Mouse (Mus musculus) adrenal gland, postnatal 14 days (tissue): ENCODE measurements around the gene Pomgnt2. TPM values are rescaled to one million over a fixed set of nuclear protein-coding genes. Genes with fewer than 3 reads are reported as not detected.
"Not testable (repeated sequence)": the region's sequence is repeated elsewhere in the genome, so short reads cannot be mapped to it uniquely, and the experiment has no call there.

Source experiments
- DNase-seq: peaks from one replicate; pipeline ENCODE4 v3.0.0; 2021; ENCODE audit warnings: mixed read lengths
- long read RNA-seq, 2 experiments: library from polyadenylated mRNA; stranded (forward); transcript quantifications; one replicate each; pipeline ENCODE4 v2.0.0; 2021
- total RNA-seq: library from RNA; stranded (reverse); gene quantifications from 2 replicates; pipeline ENCODE4 v1.2.3, GENCODE M21; 2021

Gene Pomgnt2
- total RNA-seq, result 12.6 and 15.7 TPM in 2 replicates
- long read RNA-seq, experiment 1, transcript Pomgnt2-201 (2 exons, 2,365 nt), result major isoform, 26 of 36 reads
- long read RNA-seq, experiment 1, partial matches to known transcripts, result 0 of 36 reads
- long read RNA-seq, experiment 1, other reads (novel, unspliced or antisense), result 6 of 36 reads
- long read RNA-seq, experiment 2, transcript Pomgnt2-201 (2 exons, 2,365 nt), result major isoform, 18 of 24 reads
- long read RNA-seq, experiment 2, partial matches to known transcripts, result 1 of 24 reads
- long read RNA-seq, experiment 2, other reads (novel, unspliced or antisense), result 3 of 24 reads

DNA sequence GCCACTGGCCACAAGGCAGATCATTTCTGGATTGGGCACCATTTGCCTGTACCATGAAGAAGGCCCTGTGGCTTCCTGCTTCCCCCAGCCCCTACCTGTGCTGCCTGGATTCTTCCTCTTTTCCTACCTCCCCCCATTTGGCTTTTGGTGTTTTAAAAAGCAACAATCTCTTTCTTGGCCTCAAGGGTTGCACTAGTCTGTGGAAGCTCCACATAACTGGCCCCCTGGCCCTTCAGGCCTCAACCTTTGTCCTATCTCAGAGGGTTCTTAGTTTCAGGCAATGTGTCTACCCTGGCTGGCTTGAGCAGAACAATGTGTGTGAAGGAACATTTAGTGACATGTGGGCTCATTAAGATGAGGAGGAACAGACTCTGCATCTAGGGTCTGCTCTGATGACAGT lies at the start of gene Pomgnt2:
Gene Pomgnt2, minus strand, starts transcription at position 101 of the 400 bp plus-strand sequence.
- no peak for DNase-seq

DNA sequence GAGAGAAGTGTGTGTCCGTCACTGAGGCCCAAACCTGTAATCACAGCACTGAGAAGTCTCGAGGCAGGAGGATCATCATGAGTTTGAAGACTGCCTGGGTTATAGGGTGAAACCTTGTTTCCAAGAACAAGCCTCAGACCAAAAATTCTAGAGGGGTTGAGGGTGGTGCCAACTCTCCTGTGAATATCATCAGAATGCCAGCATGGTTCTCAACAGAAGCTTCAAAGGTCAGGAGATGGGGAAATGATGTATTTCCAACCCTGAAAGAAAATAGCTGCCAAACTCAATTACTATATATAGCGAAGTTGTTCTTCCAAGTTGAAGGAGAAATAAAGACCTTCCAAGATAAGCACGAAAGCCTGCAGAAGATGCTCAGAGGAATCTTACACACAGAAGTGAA lies 42.9 kb upstream of the Pomgnt2 start:
- DNase-seq, result no peak

DNA sequence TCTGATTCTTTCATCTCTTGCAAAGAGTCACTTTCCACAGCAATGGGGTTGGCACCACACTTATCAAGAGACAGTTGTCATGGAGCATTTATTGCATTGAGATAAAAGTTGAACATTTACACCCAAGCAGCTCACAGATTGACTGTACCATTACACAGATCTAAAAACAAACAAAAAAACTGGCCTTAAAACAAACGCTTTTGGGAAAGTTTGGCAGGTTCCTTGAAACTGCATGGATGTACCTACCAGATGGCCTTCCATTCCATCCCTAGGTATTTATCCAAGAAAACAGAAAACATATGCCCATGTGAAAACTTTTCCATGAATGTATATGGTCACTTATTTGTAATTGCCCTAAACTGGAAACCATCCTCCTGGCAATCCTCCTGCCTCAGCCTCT lies 41.7 kb upstream of the Pomgnt2 start:
- no peak for DNase-seq

DNA sequence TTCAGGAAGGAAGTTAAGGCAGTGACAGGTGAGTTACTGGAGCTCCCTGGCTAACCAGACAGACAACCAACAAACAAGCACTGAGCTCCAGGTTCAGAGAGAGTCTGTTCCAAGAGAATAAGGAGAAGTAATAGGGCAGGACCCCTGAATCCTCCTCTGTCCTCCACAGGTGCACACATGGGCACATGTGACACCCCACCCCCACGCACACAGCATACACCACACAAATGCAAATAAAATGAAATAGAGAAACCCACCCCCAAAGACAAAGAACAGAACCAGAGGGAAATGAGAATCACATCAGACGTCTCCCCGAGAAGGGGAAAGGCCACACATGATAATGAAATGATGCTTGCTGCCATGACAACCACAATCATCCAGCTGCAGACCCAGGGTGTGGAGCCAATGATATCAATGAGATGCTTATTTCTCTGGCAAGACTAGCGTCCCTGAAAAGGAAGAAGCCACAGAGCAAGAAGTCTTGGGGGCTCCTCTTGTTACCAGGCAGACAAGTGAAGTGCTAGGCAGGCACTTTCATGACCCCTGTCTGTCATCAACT lies 39.7 kb upstream of the Pomgnt2 start:
- no peak for DNase-seq

DNA sequence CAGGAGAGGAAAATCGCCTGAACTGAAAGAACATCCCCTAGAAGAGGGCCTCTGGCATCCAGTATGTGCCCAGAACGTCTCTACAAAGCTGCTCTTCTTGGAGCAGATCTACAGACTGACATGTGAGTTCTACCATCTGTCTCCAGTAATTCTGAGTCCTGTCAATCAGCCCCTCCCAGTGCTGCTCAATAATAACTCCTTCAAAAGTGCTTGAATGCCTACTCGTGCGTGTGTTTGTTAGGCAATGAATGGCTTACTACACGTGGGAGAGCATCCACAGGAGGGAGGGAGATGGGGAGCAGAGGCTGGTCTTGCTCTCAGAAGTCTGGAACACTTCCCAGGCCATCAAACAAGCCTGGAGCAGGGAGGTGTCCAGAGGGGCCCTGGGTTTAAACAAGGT lies 38.9 kb upstream of the Pomgnt2 start:
- DNase-seq, result no peak

DNA sequence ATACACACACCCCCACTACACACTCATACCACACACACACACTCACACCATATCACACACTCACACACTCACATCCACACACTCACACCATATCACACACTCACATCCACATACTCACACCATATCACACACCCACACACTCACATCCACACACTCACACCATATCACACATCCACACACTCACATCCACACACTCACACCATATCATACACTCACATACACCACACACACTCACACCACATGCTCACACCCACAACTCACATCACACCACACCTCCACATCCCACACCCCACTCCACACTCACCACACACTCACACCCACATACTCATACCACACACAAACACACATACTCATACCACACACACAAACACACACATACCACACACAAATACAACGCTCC lies 38.0 kb upstream of the Pomgnt2 start:
- no peak for DNase-seq

DNA sequence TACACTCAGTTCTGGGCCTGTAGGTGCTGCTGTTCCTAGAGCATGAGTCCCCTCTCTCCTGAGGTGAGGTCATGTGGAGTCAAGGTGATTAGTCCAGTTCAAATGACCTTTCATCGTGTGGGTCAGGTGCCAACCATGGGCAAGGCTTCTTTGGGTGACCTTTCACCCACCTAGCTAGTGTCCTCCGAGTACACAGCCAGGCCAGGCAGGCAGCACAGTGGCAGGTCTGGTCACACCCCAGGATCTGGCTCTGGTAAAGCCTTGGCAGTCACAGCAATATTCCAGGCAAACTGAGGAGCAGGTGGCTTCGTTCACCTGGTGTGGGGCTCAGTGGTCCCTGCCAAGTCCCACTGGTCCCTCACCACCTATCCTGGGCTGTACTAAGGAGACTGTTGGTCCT lies 35.2 kb upstream of the Pomgnt2 start:
- DNase-seq, result peak; percentile 65

DNA sequence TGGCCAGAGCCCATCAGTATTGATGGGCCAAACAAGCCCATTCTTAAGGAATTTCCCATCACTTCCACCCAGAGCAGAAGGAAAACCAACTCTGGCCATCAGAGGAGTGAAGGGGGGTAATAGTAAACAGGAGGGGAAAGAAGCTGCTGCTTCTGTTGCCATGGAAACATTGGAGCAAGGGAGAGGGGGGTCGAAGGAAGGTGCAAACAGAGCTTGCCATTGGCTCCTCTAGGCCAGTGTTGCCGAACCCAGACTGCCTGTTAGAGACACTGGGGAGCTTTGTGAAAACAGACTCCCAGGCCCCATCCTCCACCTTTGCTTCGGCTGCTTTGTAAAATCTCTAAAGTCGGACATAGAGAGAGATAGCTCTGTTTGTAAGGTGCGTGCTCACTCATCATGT lies 33.8 kb upstream of the Pomgnt2 start:
- DNase-seq, result no peak

DNA sequence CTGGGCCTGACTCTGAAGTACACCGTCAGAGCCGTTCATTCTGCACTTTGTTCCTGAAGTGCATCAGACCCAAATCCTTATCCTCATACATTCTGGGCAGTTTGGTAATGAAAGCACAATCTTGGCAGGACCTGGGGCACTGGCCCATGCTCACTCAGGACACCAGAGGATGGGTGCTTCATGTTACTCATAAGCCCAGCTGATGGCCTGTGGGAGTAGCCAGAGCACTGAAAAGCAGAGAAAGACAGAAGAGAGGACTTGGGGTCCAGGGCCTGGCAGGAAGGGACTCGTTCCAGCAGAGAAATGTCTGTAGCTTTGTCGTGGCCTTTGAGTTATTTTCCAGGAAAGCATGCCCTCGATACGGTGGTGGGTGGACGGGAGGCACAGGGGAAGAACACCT lies 32.9 kb upstream of the Pomgnt2 start:
- DNase-seq, result peak; percentile 5

DNA sequence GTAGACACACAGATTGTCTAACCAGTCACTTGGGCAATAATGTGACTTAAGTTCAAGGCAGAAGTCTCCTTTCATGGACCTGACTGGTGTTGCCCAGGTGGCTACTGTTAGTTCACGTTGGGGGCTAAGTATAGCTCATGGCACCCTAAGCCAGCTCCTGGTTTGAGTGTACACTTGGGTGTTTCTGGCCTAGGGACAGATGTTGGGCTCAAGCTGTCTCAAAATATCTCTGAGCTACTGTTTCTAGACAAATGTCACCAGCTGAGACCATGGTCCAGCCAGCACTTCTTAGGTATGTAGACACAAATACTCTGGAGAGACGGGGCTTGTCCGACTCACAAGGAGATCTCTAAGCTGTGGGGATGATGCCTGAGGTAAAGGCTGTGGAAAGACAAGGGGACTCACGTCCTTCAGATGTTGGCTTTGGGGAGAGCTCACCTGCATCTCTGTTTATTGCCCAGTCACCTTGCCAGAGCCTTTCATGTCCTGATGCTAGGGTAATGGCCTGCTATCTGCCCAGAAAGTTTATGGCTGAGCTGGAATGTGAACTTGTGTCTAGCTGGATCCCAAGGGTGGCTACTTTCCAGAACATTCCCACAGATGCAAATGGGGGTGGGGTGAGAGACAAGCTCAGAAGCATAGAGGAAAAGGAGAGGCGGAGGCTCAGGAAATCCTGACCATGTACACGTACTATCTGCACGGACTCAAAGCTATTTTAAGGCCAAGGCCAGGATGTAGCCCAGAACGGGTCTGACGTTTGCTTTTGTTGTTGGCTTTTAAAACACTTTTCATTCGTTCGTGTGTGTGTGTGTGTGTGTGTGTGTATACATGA lies 31.2 kb upstream of the Pomgnt2 start:
- DNase-seq, result peak; percentile 82

DNA sequence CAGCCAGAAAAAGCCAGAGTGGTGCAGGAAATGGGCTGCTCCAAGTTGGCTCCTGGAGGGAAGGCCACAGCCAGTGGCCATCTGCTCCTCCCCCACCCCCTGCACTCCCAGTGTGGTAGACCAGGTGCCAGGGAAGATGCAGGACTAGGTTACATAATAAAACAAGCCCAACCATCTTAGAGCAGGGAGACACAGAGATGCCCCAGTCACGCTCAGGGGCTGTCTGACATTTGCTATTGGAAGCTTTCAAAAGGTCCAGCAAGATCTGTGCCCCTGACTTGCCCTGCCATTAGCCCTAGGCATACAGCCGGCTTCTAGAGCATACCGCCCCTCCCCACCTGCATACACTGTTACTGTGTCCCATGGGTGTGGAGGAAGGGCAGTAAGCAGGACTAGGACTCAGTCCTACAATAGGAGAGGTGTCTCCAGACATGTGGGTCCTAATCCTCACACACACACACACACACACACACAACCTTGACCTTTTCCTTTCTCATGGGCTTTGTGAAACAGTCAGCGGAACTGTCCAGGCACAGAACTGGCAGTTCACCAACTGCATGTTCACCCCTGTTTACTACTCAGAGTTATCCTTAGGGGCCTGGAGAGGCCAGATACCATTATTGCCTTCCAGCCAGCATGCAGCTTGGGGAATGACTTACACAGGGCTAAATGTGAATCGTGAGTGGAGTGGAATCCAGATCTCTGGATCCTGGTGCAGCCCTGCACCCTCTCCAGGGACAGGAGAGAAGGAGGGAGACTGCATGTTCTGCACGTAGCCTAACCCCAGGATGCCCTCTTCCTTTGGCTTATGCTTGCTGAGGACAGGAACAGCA lies 30.4 kb upstream of the Pomgnt2 start:
- DNase-seq, result peak; percentile 87

DNA sequence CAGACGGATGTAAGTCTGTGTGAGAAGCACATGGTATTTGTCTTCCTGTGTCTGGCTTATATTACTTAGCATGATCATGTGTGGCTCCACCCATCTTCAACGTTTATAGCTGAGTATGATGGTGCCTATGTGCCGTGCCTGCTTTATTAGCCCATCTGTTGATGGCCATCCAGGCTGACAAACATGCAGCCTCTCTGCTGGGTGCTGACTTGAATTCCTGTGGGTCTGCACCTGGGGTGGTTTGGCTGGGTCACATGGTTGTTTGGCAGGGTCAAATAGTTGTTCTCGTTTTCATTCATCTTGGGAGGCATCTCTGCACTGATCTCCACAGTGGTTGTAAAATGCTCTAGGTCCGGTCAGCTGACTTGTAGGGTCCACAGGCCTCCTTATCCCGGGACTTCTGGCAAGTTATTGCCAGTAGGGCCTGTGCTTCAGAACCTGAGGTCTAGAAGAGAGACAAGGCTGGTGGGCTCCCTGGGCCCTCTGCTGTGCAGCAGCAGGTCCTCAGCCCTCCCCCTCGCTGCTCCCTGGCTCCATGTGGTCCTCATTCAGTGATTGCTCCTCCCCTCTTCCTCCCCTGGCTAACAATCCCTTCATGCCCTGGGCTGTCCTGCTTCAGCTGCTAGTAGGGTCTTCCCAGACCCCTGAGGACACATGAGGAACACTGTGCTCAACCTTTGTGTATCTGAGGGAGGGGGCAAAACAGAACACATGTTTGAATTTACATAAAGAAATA lies 29.1 kb upstream of the Pomgnt2 start:
- no peak for DNase-seq

DNA sequence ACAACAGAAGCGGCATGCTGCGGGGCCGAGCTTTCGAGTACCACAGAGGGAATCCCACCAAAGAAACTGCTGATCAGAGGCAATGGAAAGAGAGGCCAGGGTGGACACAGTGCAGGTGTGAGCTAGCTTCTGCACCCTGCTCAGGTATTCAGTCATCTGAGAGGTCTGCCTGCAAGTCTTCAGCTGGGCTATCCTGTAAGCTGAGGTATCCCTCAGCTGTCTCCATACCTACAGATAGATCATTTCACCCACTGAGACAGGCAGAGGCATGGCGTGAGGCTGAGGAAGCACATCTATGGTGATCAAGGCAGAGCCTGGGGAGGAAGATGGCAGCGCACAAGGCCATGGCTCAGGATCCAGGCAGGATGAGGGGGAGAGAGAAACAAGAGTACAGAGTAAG lies 27.5 kb upstream of the Pomgnt2 start:
- DNase-seq, result no peak

DNA sequence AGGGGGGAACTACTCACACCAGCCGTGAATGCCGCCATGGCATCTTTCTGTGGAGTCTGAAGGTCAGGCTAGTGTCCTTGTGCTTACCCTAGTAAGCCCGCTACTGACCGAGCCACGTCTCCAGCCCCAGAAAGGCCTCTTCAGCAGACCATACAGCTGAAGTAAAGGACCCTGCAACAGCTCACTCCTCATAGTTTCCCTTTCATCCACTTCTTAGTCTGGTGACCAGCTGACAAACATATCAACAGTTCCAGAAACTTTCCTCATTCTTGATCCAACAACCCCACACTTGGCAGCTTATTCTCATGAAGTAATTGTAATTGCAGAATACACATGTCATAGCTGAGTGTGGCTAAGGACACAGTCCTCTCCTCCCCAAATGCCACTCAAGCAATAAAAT lies 27.0 kb upstream of the Pomgnt2 start:
- peak; percentile 28 for DNase-seq

DNA sequence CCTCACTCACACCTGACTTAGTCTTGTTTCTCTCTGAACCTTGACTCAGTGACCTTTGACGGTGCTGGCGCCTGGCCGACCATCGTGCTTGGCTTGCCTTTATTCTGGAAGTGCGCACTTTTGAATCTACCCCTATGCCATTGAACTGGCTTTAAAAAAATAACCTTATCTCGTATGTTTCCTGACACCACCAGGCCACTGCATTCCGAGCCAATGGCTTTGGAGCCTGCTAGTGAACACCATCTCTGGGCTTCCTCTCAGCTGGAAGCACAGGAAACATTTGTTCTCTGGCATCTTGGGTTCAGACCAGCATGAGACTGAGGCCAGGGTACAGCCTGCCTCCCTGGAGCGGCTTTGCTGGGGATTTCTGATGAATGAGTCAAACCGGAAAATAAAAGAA lies 25.9 kb upstream of the Pomgnt2 start:
- DNase-seq, result peak; percentile 89

DNA sequence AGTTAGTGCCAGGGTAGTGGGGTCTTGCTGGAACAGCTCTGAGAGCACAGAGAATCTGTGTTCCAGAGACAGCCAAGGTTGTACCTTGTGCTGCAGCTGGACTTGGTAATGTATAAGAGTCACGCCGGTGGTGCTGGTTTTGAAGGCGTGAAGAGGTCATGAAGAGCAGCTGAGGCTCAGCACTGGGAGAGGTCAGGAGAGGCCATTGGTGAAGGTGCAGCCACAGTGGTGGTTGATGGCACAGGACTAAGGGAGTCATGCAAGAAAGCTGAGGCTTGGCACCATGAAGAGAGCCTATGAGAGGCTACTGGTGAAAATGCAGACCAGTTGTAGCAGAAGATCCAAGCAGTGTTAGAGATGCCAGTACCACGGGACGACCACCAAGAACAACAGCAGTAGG lies 24.7 kb upstream of the Pomgnt2 start:
- no peak for DNase-seq

DNA sequence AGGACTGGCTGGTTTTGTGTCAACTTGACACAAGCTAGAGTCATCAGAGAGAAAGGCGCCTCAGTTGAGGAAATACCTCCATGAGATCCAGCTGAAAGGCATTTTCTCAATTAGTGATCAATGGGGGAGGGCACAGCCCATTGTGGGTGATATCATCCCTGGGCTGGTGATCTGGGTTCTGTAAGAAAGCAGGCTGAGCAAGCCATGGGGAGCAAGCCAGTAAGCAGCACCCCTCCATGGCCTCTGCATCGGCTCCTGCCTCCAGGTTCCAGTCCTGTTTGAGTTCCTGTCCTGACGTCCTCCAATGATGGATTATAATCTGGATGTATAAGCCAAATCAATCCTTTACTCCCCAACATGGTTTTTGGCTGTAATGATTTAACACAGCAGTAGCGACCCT lies 24.3 kb upstream of the Pomgnt2 start:
- not testable (repeated sequence) for DNase-seq

DNA sequence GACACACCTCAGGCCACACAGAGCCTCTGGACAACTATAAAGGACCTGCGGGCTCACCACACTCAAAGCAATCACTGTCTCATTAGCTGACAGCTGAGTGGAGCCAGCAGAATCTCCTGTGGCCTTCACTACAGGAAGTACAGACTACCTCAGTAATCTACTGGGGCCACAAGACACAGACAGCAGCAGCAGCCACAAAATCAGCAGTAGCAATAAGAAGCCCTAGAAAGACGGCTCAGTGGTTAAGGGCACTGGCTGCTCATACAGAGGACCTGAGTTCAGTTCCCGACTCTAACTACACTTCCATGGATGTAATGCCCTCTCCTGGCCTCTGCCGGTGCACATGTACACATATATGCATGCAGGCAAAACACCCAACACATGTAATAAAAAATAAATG lies 23.4 kb upstream of the Pomgnt2 start:
- DNase-seq, result no peak

DNA sequence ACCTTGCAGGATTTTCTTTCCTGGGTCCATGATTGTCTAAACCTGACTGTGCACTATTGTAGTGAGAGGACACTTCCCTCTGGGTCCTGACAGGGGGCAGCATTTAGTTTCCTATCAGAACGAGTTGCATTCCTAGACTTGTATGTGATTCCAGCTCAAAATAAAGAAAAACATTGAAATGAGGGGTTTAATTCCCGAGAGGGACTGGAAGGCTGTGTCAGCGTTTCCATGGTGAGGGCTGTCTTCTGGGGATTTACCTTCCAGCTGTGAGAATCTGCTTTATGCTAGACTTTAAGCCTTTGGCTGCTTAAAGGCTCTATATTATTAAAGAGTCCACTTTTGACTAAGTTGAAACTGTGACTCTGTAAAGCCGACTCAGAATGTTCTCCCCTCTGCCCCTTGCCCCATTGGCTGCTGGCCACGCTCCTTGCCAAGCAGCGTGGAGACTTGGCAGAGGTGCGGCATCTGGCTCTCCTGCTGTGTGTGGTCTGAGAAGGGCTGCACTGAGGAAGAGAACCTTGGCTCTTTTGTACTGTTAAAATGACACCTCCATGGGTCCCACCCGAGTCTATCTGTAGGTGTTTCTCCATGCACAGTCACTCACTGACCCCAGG lies 22.0 kb upstream of the Pomgnt2 start:
- DNase-seq, result peak; percentile 82

DNA sequence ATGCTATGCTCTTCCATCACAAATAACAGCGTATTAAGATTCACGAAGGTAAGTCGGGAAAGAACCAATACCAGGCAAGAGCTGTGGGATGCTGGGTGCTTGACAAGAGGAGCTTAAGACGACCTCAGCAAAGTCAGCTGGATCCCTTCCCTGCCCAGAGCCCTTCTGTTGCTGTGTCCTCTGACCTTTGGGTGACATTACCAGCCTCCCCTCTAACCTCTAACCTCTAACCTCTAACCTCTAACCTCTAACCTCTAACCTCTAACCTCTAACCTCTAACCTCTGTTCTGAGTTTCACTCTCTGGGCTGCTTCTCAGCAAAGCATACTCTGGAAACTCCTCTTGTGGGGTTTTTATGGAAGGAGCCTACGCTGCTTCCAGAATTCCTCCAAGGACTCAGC lies 21.2 kb upstream of the Pomgnt2 start:
- DNase-seq, result peak; percentile 4

DNA sequence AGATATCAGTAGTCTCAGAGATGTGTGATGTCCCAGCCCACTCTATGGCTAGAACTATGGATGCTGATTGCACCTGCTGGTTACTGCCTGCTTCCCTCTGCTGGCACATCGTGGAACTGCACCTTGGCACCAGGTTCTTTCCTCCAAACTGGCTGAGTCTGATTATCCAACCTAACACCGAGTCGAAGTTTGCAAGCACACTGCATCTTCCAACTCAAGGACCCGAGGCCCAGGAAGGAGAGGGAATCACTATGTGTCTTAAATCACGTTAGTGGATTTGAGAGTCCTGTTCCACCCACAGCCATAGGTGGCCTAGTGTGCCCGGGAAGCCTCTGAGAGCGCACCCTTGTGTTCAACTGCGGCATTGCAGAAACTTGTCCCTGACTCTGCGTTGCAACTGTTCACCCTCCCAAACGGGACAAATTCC lies 17.3 kb upstream of the Pomgnt2 start:
- DNase-seq, result peak; percentile 88
